Mouse (Mus musculus): ENCODE results near the gene Tsr3. TPM values are rescaled to one million over a fixed set of nuclear protein-coding genes. Genes with fewer than 3 reads are reported as not detected.

Tsr3 gene
- 46.4 and 46.8 TPM in 2 replicates for polyA plus RNA-seq (2014; fragmentation: Nextera tagmentation; extraction: Ambion mirVana)

GRCm38 (mm10) chr17:25239695-25240636 is at the start of gene Tsr3, which contains the start of gene Gnptg:
Tsr3 (plus strand) TSS chr17:25240170.
Gnptg (minus strand) TSS chr17:25240124.
- Histone ChIP-seq H3K4me3 (ENCODE audit: low read depth, low read length) (peak within 1 kb of the TSS; percentile 99), H3K27ac (ENCODE audit: low read depth) (peak within 1 kb of the TSS; percentile 91), H3K4me2 (peak within 1 kb of the TSS; percentile 80), H3K9ac (peak within 1 kb of the TSS; percentile 92), H3K27me3 (ENCODE audit: insufficient read depth, low read length) (no peaks in the 10 kb centered on the region), H3K9me3 (ENCODE audit: low read depth, low read length) (no peaks in the 10 kb centered on the region), H3K36me3 (ENCODE audit: insufficient read depth) (peaks cover 33% of the 10 kb centered on the region), H3K4me1 (ENCODE audit: insufficient read depth) (peaks cover 5% of the 10 kb centered on the region; the same call in 1 of the 2 replicates)
- ATAC-seq (ENCODE audit: insufficient read depth) (peak; percentile 92), DNase-seq (peak; percentile 97)
- TF ChIP-seq CTCF (IDR thresholded peaks at IDR 0.05; ENCODE audit: low read depth), result no peak
- under 1% methylated on average over 80 of the region's 80 CpGs for WGBS

DNA sequence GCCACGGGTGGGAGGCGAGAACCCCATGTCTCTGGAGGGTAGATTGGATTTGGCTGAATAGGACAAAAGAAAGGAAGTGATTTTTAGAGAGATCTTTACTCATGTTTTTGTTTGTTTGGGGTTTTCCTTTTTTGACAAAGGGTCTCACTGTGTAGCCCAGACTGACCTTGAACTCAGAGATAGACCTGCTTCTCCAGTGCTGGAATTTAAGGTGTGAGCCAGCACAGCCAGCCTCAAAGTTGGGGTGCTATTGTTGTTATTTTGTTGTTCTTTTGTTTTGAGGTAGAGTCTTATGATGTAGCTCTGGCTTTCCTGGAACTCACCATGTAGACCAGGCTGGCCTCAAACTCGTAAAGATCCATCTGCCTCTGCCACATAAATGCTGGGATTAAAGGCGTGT is 37.6 kb upstream of the Tsr3 start:
- WGBS, result 89% methylated on average over 4 of the region's 4 CpGs
- H3K4me1 ChIP-seq (ENCODE audit: insufficient read depth), result no peaks in the 10 kb centered on the region
- H3K27ac ChIP-seq (ENCODE audit: low read depth), result no peak overlapping the region
- no peaks in the 10 kb centered on the region for H3K27me3 ChIP-seq (ENCODE audit: insufficient read depth, low read length)
- ATAC-seq (ENCODE audit: insufficient read depth), result no peak
- no peaks in the 10 kb centered on the region for H3K9me3 ChIP-seq (ENCODE audit: low read depth, low read length)
- no peak for TF ChIP-seq CTCF (IDR thresholded peaks at IDR 0.05; ENCODE audit: low read depth)
- no peak overlapping the region for H3K4me3 ChIP-seq (ENCODE audit: low read depth, low read length)
- no peak overlapping the region for H3K9ac ChIP-seq
- H3K36me3 ChIP-seq (ENCODE audit: insufficient read depth), result peaks cover 73% of the 10 kb centered on the region
- H3K4me2 ChIP-seq, result no peak overlapping the region
- DNase-seq, result no peak

- ATAC-seq (ENCODE audit: insufficient read depth) (no peak), DNase-seq (no peak)
- Histone ChIP-seq H3K27me3 (ENCODE audit: insufficient read depth, low read length) (no peaks in the 10 kb centered on the region), H3K9ac (no peak overlapping the region), H3K36me3 (ENCODE audit: insufficient read depth) (peaks cover 85% of the 10 kb centered on the region), H3K4me3 (ENCODE audit: low read depth, low read length) (no peak overlapping the region), H3K27ac (ENCODE audit: low read depth) (no peak overlapping the region), H3K4me1 (ENCODE audit: insufficient read depth) (no peaks in the 10 kb centered on the region), H3K4me2 (no peak overlapping the region), H3K9me3 (ENCODE audit: low read depth, low read length) (no peaks in the 10 kb centered on the region)
- no peak for TF ChIP-seq CTCF (IDR thresholded peaks at IDR 0.05; ENCODE audit: low read depth)
- WGBS, result 83% methylated on average over 4 of the region's 4 CpGs
Observed at GRCm38 (mm10) chr17:25210006-25210405, 30.0 kb upstream of the Tsr3 start.

DNA sequence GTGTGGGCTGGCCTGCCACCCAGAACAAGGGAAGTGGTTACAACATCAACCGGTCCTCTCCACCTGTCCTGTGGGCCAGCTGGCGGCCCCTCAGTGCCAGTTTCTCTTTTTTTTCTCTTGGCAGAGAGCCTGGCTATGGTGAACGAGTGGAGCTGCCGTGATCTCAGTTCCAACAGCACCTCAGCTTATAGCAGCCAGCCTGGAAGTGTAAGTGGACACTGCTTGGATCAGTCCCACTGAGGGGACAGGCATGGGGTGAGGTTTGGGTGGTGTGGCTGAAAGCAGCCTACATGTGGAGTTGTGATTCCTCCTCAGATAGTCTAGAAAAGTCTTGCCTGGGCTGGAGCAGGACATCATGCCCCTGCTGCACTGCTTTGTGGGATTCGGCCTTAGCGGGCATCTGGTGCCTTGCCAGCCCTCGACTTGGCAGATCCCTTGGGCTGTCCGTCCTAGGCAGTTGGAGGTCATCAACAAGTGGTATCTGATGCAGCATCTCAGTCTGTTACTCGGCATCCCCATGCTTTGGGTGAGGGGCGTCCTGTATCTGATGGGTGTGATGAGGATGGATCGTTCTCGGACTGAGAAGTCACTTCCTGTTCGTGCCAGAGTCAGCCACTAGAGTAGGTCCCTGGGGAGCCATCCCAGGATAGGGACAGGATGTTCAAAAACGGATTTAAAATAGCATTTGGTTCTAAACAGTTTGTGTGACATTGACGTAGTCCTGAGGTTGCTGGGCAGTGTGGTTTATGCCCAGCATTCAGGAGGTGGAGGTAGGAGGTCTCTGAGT is 29.1 kb upstream of the Tsr3 start:
- no peak for ATAC-seq (ENCODE audit: insufficient read depth)
- H3K4me1 ChIP-seq (ENCODE audit: insufficient read depth), result no peaks in the 10 kb centered on the region
- H3K9ac ChIP-seq, result no peak overlapping the region
- peak; percentile 4 for DNase-seq
- H3K27me3 ChIP-seq (ENCODE audit: insufficient read depth, low read length), result no peaks in the 10 kb centered on the region
- TF ChIP-seq CTCF (IDR thresholded peaks at IDR 0.05; ENCODE audit: low read depth), result no peak
- H3K27ac ChIP-seq (ENCODE audit: low read depth), result no peak overlapping the region
- no peak overlapping the region for H3K4me2 ChIP-seq
- WGBS, result 77% methylated on average over 15 of the region's 15 CpGs
- H3K9me3 ChIP-seq (ENCODE audit: low read depth, low read length), result no peaks in the 10 kb centered on the region
- H3K4me3 ChIP-seq (ENCODE audit: low read depth, low read length), result no peak overlapping the region
- peaks cover 86% of the 10 kb centered on the region for H3K36me3 ChIP-seq (ENCODE audit: insufficient read depth)

- TF ChIP-seq CTCF (IDR thresholded peaks at IDR 0.05; ENCODE audit: low read depth), result no peak
- H3K9ac ChIP-seq, result no peak overlapping the region
- H3K9me3 ChIP-seq (ENCODE audit: low read depth, low read length), result no peaks in the 10 kb centered on the region
- WGBS, result 85% methylated on average over 4 of the region's 4 CpGs
- H3K4me2 ChIP-seq, result no peak overlapping the region
- H3K4me1 ChIP-seq (ENCODE audit: insufficient read depth), result no peaks in the 10 kb centered on the region
- DNase-seq (no peak), ATAC-seq (ENCODE audit: insufficient read depth) (no peak)
- H3K36me3 ChIP-seq (ENCODE audit: insufficient read depth), result peaks cover 84% of the 10 kb centered on the region
- H3K27me3 ChIP-seq (ENCODE audit: insufficient read depth, low read length), result no peaks in the 10 kb centered on the region
- no peak overlapping the region for H3K27ac ChIP-seq (ENCODE audit: low read depth)
- no peak overlapping the region for H3K4me3 ChIP-seq (ENCODE audit: low read depth, low read length)
Observed at GRCm38 (mm10) chr17:25211705-25212104, 28.3 kb upstream of the Tsr3 start.

DNA sequence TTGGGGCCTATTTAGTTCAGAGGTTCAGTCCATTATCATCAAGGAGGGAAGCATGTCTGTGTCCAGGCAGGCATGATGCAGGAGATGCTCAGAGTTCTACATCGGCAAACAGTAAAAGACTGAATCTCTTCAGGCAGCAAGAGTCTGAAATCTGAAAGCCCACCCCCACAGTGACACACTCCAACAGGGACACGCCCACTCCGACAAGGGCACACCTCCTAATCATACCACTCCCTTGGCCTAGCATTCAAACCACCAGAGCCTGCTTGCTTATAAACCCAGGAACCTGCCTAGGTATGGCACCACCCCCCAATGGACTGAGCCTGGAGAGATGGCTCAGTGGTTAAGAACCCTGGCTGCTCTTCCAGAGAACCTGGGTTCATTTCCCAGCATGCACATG is 24.5 kb upstream of the Tsr3 start:
- H3K36me3 ChIP-seq (ENCODE audit: insufficient read depth), result peaks cover 70% of the 10 kb centered on the region
- 73% methylated on average over 3 of the region's 3 CpGs for WGBS
- no peak overlapping the region for H3K4me2 ChIP-seq
- no peaks in the 10 kb centered on the region for H3K27me3 ChIP-seq (ENCODE audit: insufficient read depth, low read length)
- no peaks in the 10 kb centered on the region for H3K4me1 ChIP-seq (ENCODE audit: insufficient read depth)
- no peak for TF ChIP-seq CTCF (IDR thresholded peaks at IDR 0.05; ENCODE audit: low read depth)
- no peak for ATAC-seq (ENCODE audit: insufficient read depth)
- no peaks in the 10 kb centered on the region for H3K9me3 ChIP-seq (ENCODE audit: low read depth, low read length)
- H3K27ac ChIP-seq (ENCODE audit: low read depth), result no peak overlapping the region
- H3K4me3 ChIP-seq (ENCODE audit: low read depth, low read length), result no peak overlapping the region
- H3K9ac ChIP-seq, result no peak overlapping the region
- no peak for DNase-seq

GRCm38 (mm10) chr17:25218967-25219366 is 21.0 kb upstream of the Tsr3 start:
- peaks cover 41% of the 10 kb centered on the region for H3K36me3 ChIP-seq (ENCODE audit: insufficient read depth)
- ATAC-seq (ENCODE audit: insufficient read depth), result no peak

More at GRCm38 (mm10) chr17:25218967-25219366, 21.0 kb upstream of the Tsr3 start:
- Histone ChIP-seq H3K9ac (no peak overlapping the region), H3K4me2 (no peak overlapping the region), H3K27me3 (ENCODE audit: insufficient read depth, low read length) (no peaks in the 10 kb centered on the region), H3K27ac (ENCODE audit: low read depth) (no peak overlapping the region), H3K4me3 (ENCODE audit: low read depth, low read length) (no peak overlapping the region), H3K9me3 (ENCODE audit: low read depth, low read length) (no peaks in the 10 kb centered on the region), H3K4me1 (ENCODE audit: insufficient read depth) (no peaks in the 10 kb centered on the region)
- DNase-seq, result no peak
- 88% methylated on average over 9 of the region's 9 CpGs for WGBS
- no peak for TF ChIP-seq CTCF (IDR thresholded peaks at IDR 0.05; ENCODE audit: low read depth)
